Mouse (Mus musculus): ENCODE results near the gene Mgl2.

- TF ChIP-seq POLR2A (IDR thresholded peaks at IDR 0.05; ENCODE audit: borderline replicate concordance, extremely low read depth, low read depth, low read length) = no peak
- TF ChIP-seq CTCF (IDR thresholded peaks at IDR 0.05; ENCODE audit: insufficient read depth, low read length) = peak; percentile 56
These were observed 41.7 kb downstream of the Mgl2 start for GRCm38 (mm10) chr11:70171847-70172246.
